Mouse (Mus musculus) forebrain, embryonic 14.5 days (tissue): ENCODE results near the gene Olfr324. TPM values are rescaled to one million over a fixed set of nuclear protein-coding genes. Genes with fewer than 3 reads are reported as not detected.

ENCODE experiments used
- ATAC-seq: fragments of 200-750 bp; cut with Nextera tagmentation; 2 replicates; pipeline ENCODE4 v1.8.0; 2017; ENCODE audit warnings: mild to moderate bottlenecking, moderate library complexity
- DNase-seq: peaks from one replicate; pipeline ENCODE4 v3.0.0-alpha.2; 2015; ENCODE audit warnings: low spot score
- H3K27ac ChIP-seq: fragments of 300-500 bp; sonication (generic); 2 replicates; pipeline ENCODE4 v1.5.1; 2014; ENCODE audit warnings: low read depth, mild to moderate bottlenecking, control low read depth, low read length, moderate library complexity
- H3K27me3 ChIP-seq: fragments of 300-500 bp; sonication (generic); replicated peaks from 2 replicates; pipeline ENCODE4 v1.6.1; 2014; ENCODE audit warnings: low read length, control low read depth, mixed read lengths; ENCODE audit not compliant: control insufficient read depth, insufficient read depth
- H3K36me3 ChIP-seq: fragments of 300-500 bp; sonication (generic); 2 replicates; pipeline ENCODE4 v1.6.1; 2014; ENCODE audit warnings: low read length, control low read depth; ENCODE audit not compliant: control insufficient read depth, insufficient read depth
- H3K4me1 ChIP-seq: fragments of 300-500 bp; sonication (generic); 2 replicates; pipeline ENCODE4 v1.6.1; 2014; ENCODE audit warnings: antibody characterized with exemption, low read length, control low read depth; ENCODE audit not compliant: control insufficient read depth, insufficient read depth
- H3K4me2 ChIP-seq: fragments of 300-500 bp; sonication (generic); 2 replicates; pipeline ENCODE4 v1.6.1; 2014; ENCODE audit warnings: mild to moderate bottlenecking, control low read depth, low read length
- H3K4me3 ChIP-seq: fragments of 300-500 bp; sonication (generic); 2 replicates; pipeline ENCODE4 v1.5.1; 2014; ENCODE audit warnings: low read depth, low read length, control low read depth
- H3K9ac ChIP-seq: fragments of 300-500 bp; sonication (generic); 2 replicates; pipeline ENCODE4 v1.6.1; 2014; ENCODE audit warnings: mild to moderate bottlenecking, low read length, control low read depth, moderate library complexity
- H3K9me3 ChIP-seq: fragments of 300-500 bp; sonication (generic); replicated peaks from 2 replicates; pipeline ENCODE4 v1.6.1; 2016; ENCODE audit warnings: low read length, control low read depth, mixed read lengths; ENCODE audit not compliant: control insufficient read depth
- WGBS: fragments of 180-500 bp; shearing (Covaris S2); extraction: QIAGEN DNeasy Blood & Tissue Kit; methylation state at CpG from one replicate; pipeline ENCODE4 v1.1.7; 2014; 5-methylcytosine and 5-hydroxymethylcytosine counted together
- polyA plus RNA-seq: library from polyadenylated mRNA; unstranded; fragments of >200 nt; fragmentation: Nextera tagmentation; extraction: Ambion mirVana; gene quantifications from 2 replicates; pipeline ENCODE4 v1.2.1, GENCODE M21; 2014

Olfr324 gene
- polyA plus RNA-seq, 1 experiment from 2014 or later = not detected

DNA sequence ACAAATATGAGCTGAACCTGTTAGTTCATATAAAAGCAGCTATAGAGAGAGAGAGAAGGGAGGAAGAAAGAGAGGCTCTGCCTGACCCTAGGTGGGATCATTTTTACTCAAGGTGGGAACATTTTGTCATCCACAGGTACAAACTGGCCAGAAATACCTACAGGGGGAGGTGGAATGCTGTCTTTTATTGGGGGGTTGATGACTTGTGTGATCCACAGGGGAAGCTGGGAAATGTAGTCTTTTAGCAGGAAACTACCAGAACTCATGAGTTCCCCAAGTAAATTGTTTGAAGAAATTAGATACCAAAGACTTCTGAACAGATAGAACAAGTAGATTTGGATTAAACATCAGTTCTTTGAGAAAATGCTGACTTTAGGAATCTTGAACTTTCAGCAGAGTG, 7.1 kb downstream of the Olfr324 start:
- Histone ChIP-seq H3K27ac (no peak overlapping the region), H3K36me3 (no peaks in the 10 kb centered on the region), H3K9me3 (no peaks in the 10 kb centered on the region), H3K9ac (no peak overlapping the region), H3K27me3 (no peaks in the 10 kb centered on the region), H3K4me3 (no peak overlapping the region), H3K4me1 (no peaks in the 10 kb centered on the region), H3K4me2 (no peak overlapping the region)
- ATAC-seq = no peak
- DNase-seq = no peak

DNA sequence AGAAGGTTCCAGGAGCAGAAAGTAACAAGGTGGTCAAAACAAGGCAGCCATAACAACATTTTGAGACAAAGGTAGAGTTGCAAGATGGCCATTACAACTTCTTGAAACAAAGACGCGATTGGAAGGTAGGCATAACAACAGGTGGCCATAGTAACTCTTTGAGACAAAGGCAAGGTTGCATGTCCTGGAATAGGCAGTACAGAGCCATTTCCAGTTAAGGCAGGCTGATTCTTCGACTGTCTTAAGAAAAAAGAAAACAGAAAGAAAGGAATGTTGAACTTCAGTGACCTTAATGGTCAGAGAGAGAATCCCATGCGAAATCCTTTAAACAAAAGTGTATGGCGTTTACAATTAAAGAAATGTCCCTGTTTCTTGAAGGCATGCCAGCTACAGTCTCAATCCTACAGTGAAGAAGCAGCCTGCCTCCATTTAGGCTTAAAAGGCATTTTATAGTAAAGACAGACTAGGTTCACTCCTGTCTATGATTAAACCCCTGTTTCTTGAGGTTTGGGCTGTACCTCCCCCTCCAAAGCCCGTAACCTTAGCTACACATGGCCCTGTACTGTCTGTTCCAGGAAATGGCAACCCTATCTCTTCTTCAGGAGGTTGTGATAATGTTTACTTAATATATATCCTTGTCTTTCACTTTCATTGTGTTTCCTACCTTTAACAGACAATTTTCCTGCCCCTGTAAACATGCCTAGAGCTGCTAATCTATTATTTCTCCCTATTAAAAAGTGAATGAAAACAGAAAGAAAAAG, 8.1 kb downstream of the Olfr324 start:
- Histone ChIP-seq H3K9me3 (no peaks in the 10 kb centered on the region), H3K4me3 (no peak overlapping the region), H3K9ac (no peak overlapping the region), H3K4me2 (no peak overlapping the region), H3K27me3 (no peaks in the 10 kb centered on the region), H3K36me3 (no peaks in the 10 kb centered on the region), H3K27ac (no peak overlapping the region), H3K4me1 (no peaks in the 10 kb centered on the region)
- no peak for DNase-seq
- no peak for ATAC-seq
- 90% methylated on average over 6 of the region's 6 CpGs for WGBS

DNA sequence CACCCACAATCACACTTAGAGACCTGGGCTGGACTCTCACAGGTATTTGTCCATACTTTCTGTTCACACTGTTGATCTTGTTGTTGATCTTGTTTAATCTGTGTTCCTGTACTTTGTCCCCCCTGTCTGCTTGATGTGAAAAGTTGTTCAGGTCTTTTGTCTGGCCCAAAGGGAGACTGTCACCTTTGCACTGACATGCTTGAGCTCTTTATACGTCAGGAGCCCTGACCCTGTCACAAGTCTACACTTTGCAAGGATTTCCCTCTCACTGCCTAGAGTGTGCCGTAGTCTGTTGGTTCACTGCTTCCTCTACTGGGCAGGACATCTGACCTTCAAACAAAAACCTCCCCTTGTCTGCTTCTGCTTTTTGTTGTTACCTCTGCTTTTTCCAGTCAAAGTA, 9.8 kb downstream of the Olfr324 start:
- Histone ChIP-seq H3K9me3 (no peaks in the 10 kb centered on the region), H3K36me3 (no peaks in the 10 kb centered on the region), H3K4me1 (no peaks in the 10 kb centered on the region), H3K27me3 (no peaks in the 10 kb centered on the region), H3K4me3 (no peak overlapping the region), H3K4me2 (no peak overlapping the region), H3K27ac (no peak overlapping the region), H3K9ac (no peak overlapping the region)
- ATAC-seq (no peak), DNase-seq (no peak)
- WGBS = 74% methylated on average over 2 of the region's 2 CpGs

DNA sequence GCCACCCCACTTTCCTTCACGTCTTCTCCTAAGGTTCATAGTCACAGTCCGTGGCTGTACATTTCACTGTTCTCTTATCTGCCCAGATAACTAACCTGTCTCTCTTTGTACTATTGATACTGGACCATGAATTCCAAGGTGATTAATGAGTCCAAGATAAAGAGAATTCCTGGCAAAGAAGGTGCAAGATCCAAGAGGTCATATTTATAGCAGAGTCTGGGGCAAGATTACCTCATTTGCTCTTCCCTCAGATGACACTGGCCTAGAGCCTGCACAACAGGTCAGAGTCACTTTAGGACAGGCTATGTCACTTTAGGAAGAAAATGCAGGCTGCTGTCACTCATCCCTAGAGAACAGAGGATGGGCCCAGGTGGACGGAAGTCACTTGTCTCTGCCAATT, 10.3 kb downstream of the Olfr324 start:
- no peak overlapping the region for H3K27ac ChIP-seq
- no peaks in the 10 kb centered on the region for H3K27me3 ChIP-seq
- DNase-seq (no peak), ATAC-seq (no peak)
- no peaks in the 10 kb centered on the region for H3K4me1 ChIP-seq
- 89% methylated on average over 3 of the region's 3 CpGs for WGBS
- H3K9ac ChIP-seq = no peak overlapping the region
- H3K36me3 ChIP-seq = no peaks in the 10 kb centered on the region
- no peak overlapping the region for H3K4me3 ChIP-seq
- H3K4me2 ChIP-seq = no peak overlapping the region
- no peaks in the 10 kb centered on the region for H3K9me3 ChIP-seq

DNA sequence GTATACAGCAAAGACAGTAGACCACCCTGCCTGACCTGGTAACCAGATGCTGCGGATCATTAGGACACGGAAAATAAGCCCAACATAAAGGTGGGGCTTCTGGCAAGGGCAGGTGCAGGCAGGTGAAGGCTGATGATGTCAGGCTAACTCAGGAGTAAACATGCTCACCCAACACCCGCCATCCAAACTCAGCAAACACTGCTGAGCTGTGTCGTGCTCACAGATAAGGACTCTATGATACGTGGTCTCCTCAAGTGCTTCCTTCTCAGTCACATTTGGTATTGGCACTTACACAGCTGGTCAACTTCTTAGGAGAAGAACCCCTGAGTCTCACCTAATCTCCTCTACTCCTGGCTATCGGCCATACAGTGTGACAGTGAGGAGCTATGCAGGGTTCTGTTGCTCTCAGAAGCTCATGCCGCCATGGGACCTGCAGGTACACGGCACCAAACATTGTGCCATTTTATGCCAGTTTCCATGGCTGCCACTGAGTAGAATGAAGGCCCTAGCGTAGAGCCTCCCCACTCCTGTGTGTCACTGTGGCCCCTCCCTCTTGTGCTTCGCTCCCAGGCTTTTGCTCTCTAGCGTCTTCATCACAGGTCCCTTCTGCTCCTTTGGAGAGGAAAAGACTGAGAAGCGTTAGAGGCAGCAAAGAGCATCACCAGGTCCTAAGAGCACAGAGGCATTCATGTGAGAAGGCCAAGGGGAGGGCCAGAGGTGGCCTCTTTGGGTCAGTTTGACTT, 11.4 kb downstream of the Olfr324 start:
- DNase-seq (no peak), ATAC-seq (no peak)
- no peak overlapping the region for H3K9ac ChIP-seq
- H3K9me3 ChIP-seq = no peaks in the 10 kb centered on the region
- no peak overlapping the region for H3K4me2 ChIP-seq
- no peaks in the 10 kb centered on the region for H3K36me3 ChIP-seq
- no peaks in the 10 kb centered on the region for H3K4me1 ChIP-seq
- 87% methylated on average over 12 of the region's 12 CpGs for WGBS
- H3K27ac ChIP-seq = no peak overlapping the region
- no peaks in the 10 kb centered on the region for H3K27me3 ChIP-seq
- no peak overlapping the region for H3K4me3 ChIP-seq

DNA sequence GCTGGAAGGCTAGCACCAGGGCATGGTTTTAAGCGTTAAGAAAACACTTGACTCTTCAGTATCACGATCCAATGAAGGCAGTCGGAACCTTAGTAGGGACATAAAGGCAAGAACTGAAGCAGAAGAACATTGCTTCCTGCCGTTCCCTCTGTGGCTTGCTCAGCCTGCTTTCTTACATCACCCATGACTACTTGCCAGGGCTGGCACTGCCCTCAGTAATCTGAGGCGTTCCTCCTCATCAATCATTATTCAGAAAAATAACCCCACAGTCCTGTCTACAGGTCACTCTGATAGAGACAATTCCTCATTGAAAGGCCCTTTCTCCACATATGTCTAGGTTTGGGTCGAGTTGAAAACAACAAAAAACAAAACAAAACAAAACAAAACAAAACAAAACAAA, 12.1 kb downstream of the Olfr324 start:
- no peak for DNase-seq
- Histone ChIP-seq H3K9me3 (no peaks in the 10 kb centered on the region), H3K9ac (no peak overlapping the region), H3K4me2 (no peak overlapping the region), H3K27ac (no peak overlapping the region), H3K4me1 (no peaks in the 10 kb centered on the region), H3K36me3 (no peaks in the 10 kb centered on the region), H3K4me3 (no peak overlapping the region), H3K27me3 (no peaks in the 10 kb centered on the region)
- WGBS = 80% methylated on average over 6 of the region's 6 CpGs
- ATAC-seq = no peak

DNA sequence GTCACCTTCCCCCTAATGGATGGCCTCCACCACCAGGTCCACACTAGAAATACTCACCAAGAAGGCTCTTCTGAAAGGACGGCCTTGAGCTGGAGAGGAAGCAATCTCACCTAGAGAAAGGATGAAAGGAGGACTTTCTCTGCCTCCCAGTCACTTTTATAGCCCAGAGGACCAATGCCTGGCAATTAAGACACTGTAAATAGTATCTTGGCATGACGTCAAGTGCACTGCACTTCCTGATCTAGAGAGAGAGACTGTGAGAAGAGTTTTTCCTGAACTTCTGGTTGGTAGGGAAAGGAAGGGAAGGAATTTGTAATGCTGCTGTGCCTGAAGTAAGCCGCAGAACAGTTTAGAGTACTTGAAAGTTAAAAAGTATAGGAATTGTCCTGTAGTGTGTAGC, 18.4 kb downstream of the Olfr324 start:
- H3K27me3 ChIP-seq = no peaks in the 10 kb centered on the region
- no peak overlapping the region for H3K4me3 ChIP-seq
- no peaks in the 10 kb centered on the region for H3K4me1 ChIP-seq
- 79% methylated on average over 3 of the region's 3 CpGs for WGBS
- H3K36me3 ChIP-seq = no peaks in the 10 kb centered on the region
- DNase-seq = no peak
- H3K9ac ChIP-seq = no peak overlapping the region
- no peak overlapping the region for H3K27ac ChIP-seq
- H3K9me3 ChIP-seq = no peaks in the 10 kb centered on the region
- ATAC-seq = no peak
- H3K4me2 ChIP-seq = no peak overlapping the region

DNA sequence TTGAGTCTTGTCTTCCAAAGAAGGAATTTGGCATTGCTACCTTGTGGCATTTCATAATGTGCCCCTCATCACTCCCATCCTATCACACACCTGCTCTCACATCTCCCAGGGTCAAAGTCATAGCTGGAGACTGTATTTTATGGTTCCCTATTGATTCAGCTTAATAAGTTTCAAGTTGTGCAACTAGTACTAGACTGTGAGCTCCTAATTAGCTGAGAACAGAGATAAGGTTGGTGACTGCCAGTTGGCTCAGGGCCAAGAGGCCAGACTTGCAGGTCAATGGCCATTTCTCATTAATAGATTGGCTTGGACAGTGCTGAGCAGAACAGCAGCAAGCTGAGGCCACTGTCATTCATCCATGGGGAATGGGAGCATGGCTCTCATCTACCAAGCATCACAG, 19.6 kb downstream of the Olfr324 start:
- ATAC-seq = no peak
- Histone ChIP-seq H3K4me1 (no peaks in the 10 kb centered on the region), H3K9me3 (no peaks in the 10 kb centered on the region), H3K27ac (no peak overlapping the region), H3K27me3 (no peaks in the 10 kb centered on the region), H3K9ac (no peak overlapping the region), H3K36me3 (no peaks in the 10 kb centered on the region), H3K4me3 (no peak overlapping the region), H3K4me2 (no peak overlapping the region)
- no peak for DNase-seq

DNA sequence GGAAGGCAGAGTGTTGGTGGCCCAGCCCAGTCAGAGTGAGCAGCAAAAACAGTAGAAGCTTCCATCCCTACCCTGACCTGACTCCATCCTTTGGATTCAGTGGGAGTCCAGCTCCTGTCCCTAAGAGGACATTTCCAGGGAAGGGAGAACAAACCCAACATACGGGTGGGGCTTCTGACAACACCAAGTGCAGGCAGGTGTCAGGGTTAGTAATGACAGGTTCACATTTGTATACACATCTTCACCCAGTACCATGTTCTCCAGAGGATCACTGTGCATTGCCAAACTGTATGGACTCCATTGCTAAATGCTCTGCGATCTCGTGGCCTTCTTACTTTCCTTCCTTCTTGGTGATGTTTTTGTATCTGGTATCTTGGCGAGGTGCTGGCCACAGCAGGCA, 21.1 kb downstream of the Olfr324 start, which contains the start of gene 2210407C18Rik:
2210407C18Rik (minus strand) TSS at position 101 of the 400 bp plus-strand sequence.
- ATAC-seq = no peak
- DNase-seq = no peak
- Histone ChIP-seq H3K9ac (no peak within 1 kb of the TSS), H3K27me3 (no peaks in the 10 kb centered on the region), H3K4me2 (no peak within 1 kb of the TSS), H3K4me1 (no peaks in the 10 kb centered on the region), H3K27ac (no peak within 1 kb of the TSS), H3K4me3 (no peak within 1 kb of the TSS), H3K9me3 (no peaks in the 10 kb centered on the region), H3K36me3 (no peaks in the 10 kb centered on the region)
- WGBS = 92% methylated on average over 4 of the region's 4 CpGs
